Mouse (Mus musculus): ENCODE measurements around the gene Ahsa1. TPM values are rescaled to one million over a fixed set of nuclear protein-coding genes. Genes with fewer than 3 reads are reported as not detected.
A peak's percentile ranks its signal among the peaks of the same experiment; 100 is the strongest.
"Not testable (repeated sequence)": the region's sequence is repeated elsewhere in the genome, so short reads cannot be mapped to it uniquely, and the experiment has no call there.

Ahsa1 gene
- 100 to 1,000 TPM; 120 to 228 (median 142) TPM for total RNA-seq (2022)

GRCm38 (mm10) chr12:87266108-87266826, at the start of gene Ahsa1, which contains the start of gene Vipas39:
TSS of gene Ahsa1 (plus strand) at chr12:87266479.
TSS of gene Vipas39 (minus strand) at chr12:87266256.
- DNase-seq = peak; percentile 91

- DNase-seq = no peak
These were observed 48.7 kb upstream of the Ahsa1 start for GRCm38 (mm10) chr12:87217596-87217995.

- no peak for DNase-seq
These were observed 46.9 kb upstream of the Ahsa1 start for GRCm38 (mm10) chr12:87219362-87219761.

- no peak for DNase-seq
These were observed 41.3 kb upstream of the Ahsa1 start for GRCm38 (mm10) chr12:87224950-87225349.

GRCm38 (mm10) chr12:87226801-87227200, 39.5 kb upstream of the Ahsa1 start:
- no peak for DNase-seq

- DNase-seq = no peak
These were observed 36.6 kb upstream of the Ahsa1 start for GRCm38 (mm10) chr12:87229633-87230032.

- no peak for DNase-seq
These were observed 35.8 kb upstream of the Ahsa1 start for GRCm38 (mm10) chr12:87230379-87230895.

GRCm38 (mm10) chr12:87236882-87237483, 29.3 kb upstream of the Ahsa1 start:
- no peak for DNase-seq

GRCm38 (mm10) chr12:87238632-87239031, 27.6 kb upstream of the Ahsa1 start, which contains the start of gene Noxred1:
TSS of gene Noxred1 (minus strand) at chr12:87238732.
- DNase-seq = no peak

GRCm38 (mm10) chr12:87250161-87250560, 16.1 kb upstream of the Ahsa1 start:
- DNase-seq = no peak

- no peak for DNase-seq
These were observed 12.4 kb upstream of the Ahsa1 start for GRCm38 (mm10) chr12:87253878-87254277.

GRCm38 (mm10) chr12:87256629-87257028, 9.7 kb upstream of the Ahsa1 start:
- DNase-seq = no peak

GRCm38 (mm10) chr12:87260562-87260961, 5.7 kb upstream of the Ahsa1 start:
- DNase-seq = no peak

GRCm38 (mm10) chr12:87265444-87265843, 835 bp upstream of the Ahsa1 start:
- DNase-seq = no peak

GRCm38 (mm10) chr12:87266827-87267603, 736 bp downstream of the Ahsa1 start:
- DNase-seq = no peak

GRCm38 (mm10) chr12:87267682-87268081, 1.4 kb downstream of the Ahsa1 start:
- DNase-seq = no peak

GRCm38 (mm10) chr12:87274853-87275831, 8.9 kb downstream of the Ahsa1 start:
- no peak for DNase-seq

GRCm38 (mm10) chr12:87277251-87277650, 11.0 kb downstream of the Ahsa1 start:
- not testable (repeated sequence) for DNase-seq

GRCm38 (mm10) chr12:87278118-87278730, 11.9 kb downstream of the Ahsa1 start:
- no peak for DNase-seq

- no peak for DNase-seq
These were observed 13.1 kb downstream of the Ahsa1 start for GRCm38 (mm10) chr12:87279350-87279749.

GRCm38 (mm10) chr12:87279879-87280278, 13.6 kb downstream of the Ahsa1 start:
- DNase-seq = no peak
